Comparison of ENCODE assay signal across 8 mouse cellular contexts in the genomic region with DNA sequence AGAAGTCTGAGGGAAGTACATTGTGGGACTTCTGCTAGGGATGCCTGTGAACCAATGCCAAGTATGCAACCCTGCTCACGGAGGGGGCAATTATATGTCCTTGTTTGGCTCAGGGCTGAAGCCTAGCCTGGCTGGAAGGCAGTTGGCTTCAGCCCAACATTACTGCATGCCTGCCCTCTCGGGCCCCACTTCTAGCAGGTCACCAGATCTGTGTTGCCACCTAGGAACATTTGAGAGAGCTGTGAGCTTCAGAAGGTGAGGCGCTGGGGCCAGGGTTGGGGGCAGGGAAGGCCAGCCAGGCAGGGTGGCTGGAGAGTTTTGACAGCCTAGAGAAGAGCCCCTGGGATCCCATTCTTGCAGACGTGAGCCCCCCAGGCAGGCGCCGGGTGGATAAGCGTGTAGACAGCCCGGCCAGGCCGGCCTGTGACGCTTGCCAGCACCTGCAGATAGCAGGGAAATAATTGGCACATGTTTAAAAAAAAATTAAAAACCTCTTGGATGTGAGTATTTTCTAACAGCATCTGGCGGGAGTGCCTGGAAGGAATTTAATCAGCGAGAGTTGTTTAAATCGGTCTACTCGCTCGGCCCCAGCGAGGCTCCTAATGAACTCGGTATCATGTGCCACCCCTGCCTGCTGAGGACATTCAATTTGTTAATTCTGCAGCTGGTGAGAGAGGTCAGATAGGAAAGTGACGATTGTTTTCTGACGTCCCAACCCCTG.
DNase-seq lines count a peak whose midpoint lies in the region; ATAC-seq lines count a peak whose summit lies in the region.

No protein-coding gene starts in this region.

- H3K27ac ChIP-seq in embryonic facial prominence, embryonic 14.5 days (replicated peaks; ENCODE audit: low read depth, low read length): no peak overlapping the region
- peak overlapping the region; percentile 35; the same call in 1 of the 2 replicates for H3K27ac ChIP-seq in midbrain, embryonic 15.5 days

- WGBS in embryonic facial prominence, embryonic 14.5 days: 3% methylated on average over 19 of the region's 19 CpGs
- WGBS in midbrain, embryonic 15.5 days: 5% methylated on average over 19 of the region's 19 CpGs

- H3K27me3 ChIP-seq in embryonic facial prominence, embryonic 14.5 days (replicated peaks; ENCODE audit: control insufficient read depth, insufficient read depth, low read length): no peaks in the 10 kb centered on the region
- H3K27me3 ChIP-seq in midbrain, embryonic 15.5 days (replicated peaks): no peaks in the 10 kb centered on the region

- H3K9me3 ChIP-seq in embryonic facial prominence, embryonic 14.5 days (ENCODE audit: control insufficient read depth, low read length): no peaks in the 10 kb centered on the region
- no peaks in the 10 kb centered on the region for H3K9me3 ChIP-seq in midbrain, embryonic 15.5 days

- H3K4me3 ChIP-seq in embryonic facial prominence, embryonic 14.5 days (ENCODE audit: low read depth, low read length): no peak overlapping the region
- peak overlapping the region; percentile 19 for H3K4me3 ChIP-seq in midbrain, embryonic 15.5 days

- H3K4me1 ChIP-seq in embryonic facial prominence, embryonic 14.5 days (ENCODE audit: control insufficient read depth, insufficient read depth, low read length): peaks cover 8% of the 10 kb centered on the region
- peaks cover 13% of the 10 kb centered on the region for H3K4me1 ChIP-seq in midbrain, embryonic 15.5 days

- no peaks in the 10 kb centered on the region for H3K36me3 ChIP-seq in embryonic facial prominence, embryonic 14.5 days (ENCODE audit: control insufficient read depth, insufficient read depth, low read length)
- no peaks in the 10 kb centered on the region for H3K36me3 ChIP-seq in midbrain, embryonic 15.5 days (replicated peaks)

- ATAC-seq in embryonic facial prominence, embryonic 14.5 days (ENCODE audit: low read depth): peak; percentile 83
- ATAC-seq in midbrain, embryonic 15.5 days (replicated peaks): peak; percentile 89

- H3K4me2 ChIP-seq in embryonic facial prominence, embryonic 14.5 days (ENCODE audit: low read depth, low read length): peak overlapping the region; percentile 45
- peak overlapping the region; percentile 54 for H3K4me2 ChIP-seq in midbrain, embryonic 15.5 days

- peak; percentile 55 for DNase-seq in adrenal gland, postnatal 14 days
- DNase-seq in embryonic facial prominence, embryonic 14.5 days (ENCODE audit: low spot score): peak; percentile 79
- DNase-seq in heart, postnatal 25 days (ENCODE audit: low spot score): peak; percentile 53
- DNase-seq in kidney, postnatal 4 days: peak; percentile 20 to 35
- no peak for DNase-seq in gastrocnemius, postnatal 14 days
- DNase-seq in urinary bladder, postnatal 10 days (ENCODE audit: low spot score): no peak
- no peak for DNase-seq in gastrocnemius, adult 18-20 months (ENCODE audit: low spot score)

- intact Hi-C loops in heart, postnatal 25 days (cut with DNase I): loop anchor here (5.0 kb wide), 1 partner anchor 197 kb away; no protein-coding TSS in a partner anchor
- intact Hi-C loops in gastrocnemius, postnatal 14 days (cut with DNase I; ENCODE audit: low total_unique reads): no loop called here

- no peak overlapping the region for H3K9ac ChIP-seq in embryonic facial prominence, embryonic 14.5 days (ENCODE audit: low read depth, low read length)
- no peak overlapping the region; the same call in 1 of the 2 replicates for H3K9ac ChIP-seq in midbrain, embryonic 15.5 days

Comparison
In these comparisons a context has a peak if more than half of its experiments do, and no peak if none do; other contexts are left out.
1. DNase-seq: peak in adrenal gland, postnatal 14 days (single experiment), embryonic facial prominence, embryonic 14.5 days (single experiment), heart, postnatal 25 days (single experiment) and kidney, postnatal 4 days (2 of 2); none in gastrocnemius, postnatal 14 days (single experiment), urinary bladder, postnatal 10 days (single experiment) and gastrocnemius, adult 18-20 months (single experiment).